Mouse (Mus musculus): ENCODE results near the gene BC051142.

GRCm38 (mm10) chr17:34398058-34398710 lies 436 bp upstream of the BC051142 start:
- no peak for TF ChIP-seq POLR2A (IDR thresholded peaks at IDR 0.05; ENCODE audit: insufficient read depth, low read depth, low read length)
- no peak for TF ChIP-seq CTCF (IDR thresholded peaks at IDR 0.05; ENCODE audit: insufficient read depth, low read depth, low read length)

All from olfactory bulb, adult 2 months (tissue).